Mouse (Mus musculus) ES-E14 (cell line): ENCODE results near the gene Slc6a21. TPM values are rescaled to one million over a fixed set of nuclear protein-coding genes. Genes with fewer than 3 reads are reported as not detected.

ENCODE experiments used
- DNase-seq: peaks from one replicate; pipeline ENCODE4 v3.0.0-alpha.2; 2013; ENCODE audit warnings: low read depth, low spot score
- H3K27ac ChIP-seq: 2 replicates; pipeline ENCODE4 v1.5.1; 2012; ENCODE audit warnings: low read depth, mild to moderate bottlenecking, low read length, moderate library complexity, mixed read lengths; ENCODE audit not compliant: poor library complexity, insufficient read depth, severe bottlenecking
- H3K36me3 ChIP-seq: 2 replicates; pipeline ENCODE4 v1.6.1; 2012; ENCODE audit warnings: mild to moderate bottlenecking, low read length, moderate library complexity, mixed read lengths; ENCODE audit not compliant: control insufficient read depth, poor library complexity, insufficient read depth, severe bottlenecking
- H3K4me1 ChIP-seq, 2 experiments: fragments of 150-350 bp in 1 of 2; sonication (generic) in 1 of 2; 2 replicates each; pipeline ENCODE4 v1.6.1; 2012; ENCODE audit warnings: low read length in 2 of 2, mild to moderate bottlenecking in 1 of 2, mixed read lengths in 1 of 2; ENCODE audit not compliant: control insufficient read depth in 2 of 2, insufficient read depth in 2 of 2, poor library complexity in 1 of 2
- H3K4me3 ChIP-seq, 2 experiments: fragments of 150-350 bp in 1 of 2; sonication (generic) in 1 of 2; 2 replicates each; pipeline ENCODE4 v1.5.1; 2012; ENCODE audit warnings: low read length in 2 of 2, low read depth in 1 of 2, mild to moderate bottlenecking in 1 of 2, mixed read lengths in 1 of 2; ENCODE audit not compliant: insufficient read depth in 1 of 2, poor library complexity in 1 of 2, severe bottlenecking in 1 of 2
- H3K9ac ChIP-seq: 2 replicates; pipeline ENCODE4 v1.6.1; 2012; ENCODE audit warnings: low read depth, mild to moderate bottlenecking, low read length, mixed read lengths; ENCODE audit not compliant: poor library complexity, insufficient read depth, severe bottlenecking
- H3K9me3 ChIP-seq: fragments of 150-350 bp; sonication (generic); 2 replicates; pipeline ENCODE4 v1.6.1; 2012; ENCODE audit warnings: low read depth, mild to moderate bottlenecking, low read length; ENCODE audit not compliant: control insufficient read depth, insufficient read depth
- CHD2 ChIP-seq: IDR thresholded peaks from 2 replicates; pipeline ENCODE4 v1.6.1; 2014; ENCODE audit warnings: mild to moderate bottlenecking, low read depth, low read length, inconsistent platforms
- HCFC1 ChIP-seq: IDR thresholded peaks from 2 replicates; pipeline ENCODE4 v1.6.1; 2012; ENCODE audit warnings: low read length, inconsistent platforms, borderline replicate concordance; ENCODE audit not compliant: insufficient read depth
- MAFK ChIP-seq: IDR thresholded peaks from 2 replicates; pipeline ENCODE4 v1.6.1; 2014; ENCODE audit warnings: mild to moderate bottlenecking, low read depth, low read length, inconsistent platforms; ENCODE audit not compliant: insufficient read depth
- ZC3H11A ChIP-seq: IDR thresholded peaks from 2 replicates; pipeline ENCODE4 v1.6.1; 2012; ENCODE audit warnings: low read depth, mild to moderate bottlenecking, inconsistent platforms, low read length, borderline replicate concordance
- ZNF384 ChIP-seq: IDR thresholded peaks from 2 replicates; pipeline ENCODE4 v1.6.1; 2012; ENCODE audit warnings: low read depth, low read length, inconsistent platforms
- in situ Hi-C, 2 experiments: fragments of 600-800 bp; cut with MboI; formaldehyde crosslinking; loops; one replicate each; pipeline ENCODE4 v1.15.1; 2025; ENCODE audit warnings: low sequenced_read_pairs in 2 of 2, inconsistent platforms in 1 of 2; ENCODE audit not compliant: unreplicated experiment in 2 of 2
- total RNA-seq: library from RNA; depleted of rRNA; stranded (reverse); fragments of 300-350 nt; gene quantifications from 2 replicates; pipeline ENCODE4 v1.2.3, GENCODE M21; 2012; rRNA removed

Gene Slc6a21
- total RNA-seq: 0.21 and 0.67 TPM in 2 replicates

GRCm38 (mm10) chr7:45277136-45277760 is at the start of gene Slc6a21:
TSS of gene Slc6a21 (plus strand) at chr7:45277513.
- H3K9me3 ChIP-seq: no peaks in the 10 kb centered on the region
- H3K4me1 ChIP-seq: peaks cover 9 to 18% of the 10 kb centered on the region in 2 experiments
- no peak within 1 kb of the TSS for H3K27ac ChIP-seq
- peak within 1 kb of the TSS; percentile 66; the same call in 1 of the 2 replicates for H3K9ac ChIP-seq
- peak within 1 kb of the TSS; percentile 74 to 78 for H3K4me3 ChIP-seq
- no peaks in the 10 kb centered on the region for H3K36me3 ChIP-seq
- TF ChIP-seq ZC3H11A: 0 out of 2 replicates have a peak, but pooled peaks have one; percentile 13
- TF ChIP-seq CHD2: no peak
- peak; percentile 60 for DNase-seq
- in situ Hi-C loops: no loop called here

- H3K4me1 ChIP-seq: peaks cover 2 to 12% of the 10 kb centered on the region in 2 experiments; a peak in 3 of 4 replicates
- peak overlapping the region; percentile 29; the same call in 1 of the 2 replicates for H3K27ac ChIP-seq
- peak overlapping the region; percentile 26; the same call in 1 of the 2 replicates for H3K9ac ChIP-seq
- TF ChIP-seq ZNF384 (no peak), HCFC1 (no peak), MAFK (no peak), ZC3H11A (no peak), CHD2 (no peak)
- peaks cover 50% of the 10 kb centered on the region for H3K36me3 ChIP-seq
- in situ Hi-C loops: no loop called here
- peak overlapping the region; percentile 22 to 41; a peak in 2 of 4 replicates for H3K4me3 ChIP-seq
- no peaks in the 10 kb centered on the region for H3K9me3 ChIP-seq
- no peak for DNase-seq
Observed at GRCm38 (mm10) chr7:45228548-45228947, 48.8 kb upstream of the Slc6a21 start.

GRCm38 (mm10) chr7:45229046-45229445 is 48.3 kb upstream of the Slc6a21 start:
- TF ChIP-seq MAFK (no peak), HCFC1 (no peak), ZC3H11A (no peak), ZNF384 (no peak), CHD2 (no peak)
- H3K36me3 ChIP-seq: peaks cover 49% of the 10 kb centered on the region
- H3K4me3 ChIP-seq: no peak overlapping the region
- in situ Hi-C loops: no loop called here
- peak overlapping the region; percentile 29 for H3K27ac ChIP-seq
- peak overlapping the region; percentile 26; the same call in 1 of the 2 replicates for H3K9ac ChIP-seq
- no peak for DNase-seq
- H3K9me3 ChIP-seq: no peaks in the 10 kb centered on the region
- peaks cover 7 to 14% of the 10 kb centered on the region in 2 experiments for H3K4me1 ChIP-seq

- Histone ChIP-seq H3K4me3 (no peak overlapping the region), H3K4me1 (peaks cover 7 to 14% of the 10 kb centered on the region in 2 experiments), H3K9me3 (no peaks in the 10 kb centered on the region), H3K9ac (no peak overlapping the region), H3K27ac (no peak overlapping the region; the same call in 1 of the 2 replicates), H3K36me3 (peaks cover 47% of the 10 kb centered on the region)
- in situ Hi-C loops: no loop called here
- no peak for TF ChIP-seq CHD2
- TF ChIP-seq MAFK: no peak
- no peak for TF ChIP-seq ZNF384
- no peak for TF ChIP-seq HCFC1
- no peak for TF ChIP-seq ZC3H11A
- DNase-seq: no peak
Observed at GRCm38 (mm10) chr7:45229459-45230203, 47.7 kb upstream of the Slc6a21 start.

- DNase-seq: no peak
- peaks cover 42% of the 10 kb centered on the region for H3K36me3 ChIP-seq
- in situ Hi-C loops: no loop called here
Observed at GRCm38 (mm10) chr7:45231192-45231591, 46.1 kb upstream of the Slc6a21 start.

More at GRCm38 (mm10) chr7:45231192-45231591, 46.1 kb upstream of the Slc6a21 start:
- TF ChIP-seq HCFC1: no peak
- no peak for TF ChIP-seq CHD2
- Histone ChIP-seq H3K4me3 (no peak overlapping the region), H3K9me3 (no peaks in the 10 kb centered on the region), H3K4me1 (peaks cover 7 to 21% of the 10 kb centered on the region in 2 experiments), H3K9ac (no peak overlapping the region), H3K27ac (no peak overlapping the region)
